Mouse (Mus musculus) erythroblast, embryonic 14.5 days (primary cell): ENCODE results near the gene Tnr.

Experiments
- GATA1 ChIP-seq: IDR thresholded peaks from 2 replicates; pipeline ENCODE4 v1.6.1; 2012; ENCODE audit warnings: low read length, inconsistent platforms, mixed read lengths
- TAL1 ChIP-seq: IDR thresholded peaks from 3 replicates; pipeline ENCODE4 v1.6.1; 2012; ENCODE audit warnings: low read length, inconsistent platforms, mixed read lengths

DNA sequence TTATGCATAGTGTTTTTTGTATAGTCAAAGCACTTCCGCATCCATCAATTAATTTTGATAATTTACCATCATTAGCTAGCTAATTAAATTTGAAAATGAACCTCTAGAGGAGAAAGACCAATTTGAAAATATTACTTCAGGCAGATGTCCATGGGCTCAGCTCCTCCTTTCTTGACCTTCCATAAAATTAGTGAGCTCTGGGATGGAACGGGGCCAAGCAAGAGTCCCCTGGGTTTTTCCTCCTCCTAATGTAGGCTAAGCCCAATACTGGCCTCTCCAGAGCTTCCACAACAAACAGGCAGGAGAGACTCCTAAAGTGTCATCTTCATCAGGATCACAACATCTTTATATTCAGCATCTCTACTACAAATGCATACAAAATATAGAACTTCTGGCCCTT is 455.5 kb downstream of the Tnr start:
- TF ChIP-seq TAL1 (no peak), GATA1 (no peak)
